Mouse (Mus musculus): Measurements from ENCODE around the gene Foxl2.

GRCm38 (mm10) chr9:98952171-98953050, 2.7 kb upstream of the Foxl2 start:
- TF ChIP-seq EP300 (IDR thresholded peaks at IDR 0.05; ENCODE audit: low read depth) (no peak), CTCF (IDR thresholded peaks at IDR 0.05; ENCODE audit: low read depth) (no peak)

Data from liver, postnatal 0 days (tissue).